Mouse (Mus musculus): ENCODE data around the gene Csrp3.

DNA sequence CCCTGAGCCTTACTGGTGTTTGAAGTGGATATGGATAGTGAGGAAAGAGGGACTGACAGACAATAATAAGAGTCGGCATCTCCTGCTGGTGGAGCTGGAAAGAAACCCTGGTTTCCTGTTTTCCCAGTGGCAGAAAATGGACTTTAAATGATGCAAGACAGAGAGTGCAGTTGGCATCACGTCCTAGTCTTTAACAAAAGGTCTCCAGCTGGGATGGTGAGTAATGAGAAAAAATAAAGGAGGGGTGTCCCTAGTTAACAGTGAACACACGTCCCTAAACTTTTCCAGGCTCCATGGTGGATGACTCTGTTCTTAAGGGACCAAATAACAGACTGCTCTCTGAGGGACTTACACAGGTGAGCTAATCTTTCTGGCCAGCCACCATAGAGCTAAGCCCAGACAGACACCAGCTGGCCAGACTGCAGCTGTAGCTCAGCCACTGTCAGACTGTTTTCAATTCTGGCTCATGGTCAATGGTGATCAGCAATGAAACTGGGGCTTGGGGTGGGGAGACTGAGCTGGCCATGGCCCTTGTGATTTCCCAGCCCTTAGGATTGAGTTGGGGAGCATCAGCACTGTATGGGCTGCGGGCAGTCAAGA, 13.4 kb downstream of the Csrp3 start:
- TF ChIP-seq CTCF (IDR thresholded peaks at IDR 0.05; ENCODE audit: low read depth) (no peak), EP300 (IDR thresholded peaks at IDR 0.05; ENCODE audit: low read depth) (no peak)

Measured in liver, embryonic 14.5 days (tissue).